Mouse (Mus musculus) hindbrain, embryonic 14.5 days (tissue): ENCODE results near the gene Lrfn2. TPM values are rescaled to one million over a fixed set of nuclear protein-coding genes. Genes with fewer than 3 reads are reported as not detected.

Experiments used
- ATAC-seq: fragments of 200-750 bp; cut with Nextera tagmentation; 2 replicates; pipeline ENCODE4 v1.8.0; 2017; ENCODE audit warnings: moderate number of reproducible peaks, mild to moderate bottlenecking, moderate TSS enrichment, moderate library complexity; ENCODE audit not compliant: low FRiP score
- DNase-seq: peaks from one replicate; pipeline ENCODE4 v3.0.0-alpha.2; 2015; ENCODE audit warnings: low spot score
- H3K27ac ChIP-seq: fragments of 300-500 bp; sonication (generic); 2 replicates; pipeline ENCODE4 v1.5.1; 2014; ENCODE audit warnings: mild to moderate bottlenecking, moderate library complexity
- H3K27me3 ChIP-seq: fragments of 300-500 bp; sonication (generic); 2 replicates; pipeline ENCODE4 v1.6.1; 2014; ENCODE audit warnings: mild to moderate bottlenecking, low read length, mixed read lengths; ENCODE audit not compliant: control insufficient read depth, insufficient read depth
- H3K36me3 ChIP-seq: fragments of 300-500 bp; sonication (generic); replicated peaks from 2 replicates; pipeline ENCODE4 v1.6.1; 2014; ENCODE audit not compliant: control insufficient read depth, insufficient read depth
- H3K4me1 ChIP-seq: fragments of 300-500 bp; sonication (generic); replicated peaks from 2 replicates; pipeline ENCODE4 v1.6.1; 2014; ENCODE audit warnings: antibody characterized with exemption, low read length, mixed read lengths; ENCODE audit not compliant: control insufficient read depth, insufficient read depth
- H3K4me2 ChIP-seq: fragments of 300-500 bp; sonication (generic); replicated peaks from 2 replicates; pipeline ENCODE4 v1.6.1; 2014; ENCODE audit warnings: mild to moderate bottlenecking, moderate library complexity
- H3K4me3 ChIP-seq: fragments of 300-500 bp; sonication (generic); replicated peaks from 2 replicates; pipeline ENCODE4 v1.5.1; 2014; ENCODE audit warnings: mild to moderate bottlenecking, low read length
- H3K9ac ChIP-seq: fragments of 300-500 bp; sonication (generic); 2 replicates; pipeline ENCODE4 v1.6.1; 2014
- H3K9me3 ChIP-seq: fragments of 300-500 bp; sonication (generic); 2 replicates; pipeline ENCODE4 v1.6.1; 2016; ENCODE audit warnings: low read length; ENCODE audit not compliant: control insufficient read depth
- WGBS: fragments of 180-500 bp; shearing (Covaris S2); extraction: QIAGEN DNeasy Blood & Tissue Kit; methylation state at CpG from one replicate; pipeline ENCODE4 v1.1.7; 2014; 5-methylcytosine and 5-hydroxymethylcytosine counted together
- polyA plus RNA-seq: library from polyadenylated mRNA; unstranded; fragments of >200 nt; fragmentation: Nextera tagmentation; extraction: Ambion mirVana; gene quantifications from 2 replicates; pipeline ENCODE4 v1.2.1, GENCODE M21; 2014

The Lrfn2 gene
- 7.9 and 8.3 TPM in 2 replicates for polyA plus RNA-seq

DNA sequence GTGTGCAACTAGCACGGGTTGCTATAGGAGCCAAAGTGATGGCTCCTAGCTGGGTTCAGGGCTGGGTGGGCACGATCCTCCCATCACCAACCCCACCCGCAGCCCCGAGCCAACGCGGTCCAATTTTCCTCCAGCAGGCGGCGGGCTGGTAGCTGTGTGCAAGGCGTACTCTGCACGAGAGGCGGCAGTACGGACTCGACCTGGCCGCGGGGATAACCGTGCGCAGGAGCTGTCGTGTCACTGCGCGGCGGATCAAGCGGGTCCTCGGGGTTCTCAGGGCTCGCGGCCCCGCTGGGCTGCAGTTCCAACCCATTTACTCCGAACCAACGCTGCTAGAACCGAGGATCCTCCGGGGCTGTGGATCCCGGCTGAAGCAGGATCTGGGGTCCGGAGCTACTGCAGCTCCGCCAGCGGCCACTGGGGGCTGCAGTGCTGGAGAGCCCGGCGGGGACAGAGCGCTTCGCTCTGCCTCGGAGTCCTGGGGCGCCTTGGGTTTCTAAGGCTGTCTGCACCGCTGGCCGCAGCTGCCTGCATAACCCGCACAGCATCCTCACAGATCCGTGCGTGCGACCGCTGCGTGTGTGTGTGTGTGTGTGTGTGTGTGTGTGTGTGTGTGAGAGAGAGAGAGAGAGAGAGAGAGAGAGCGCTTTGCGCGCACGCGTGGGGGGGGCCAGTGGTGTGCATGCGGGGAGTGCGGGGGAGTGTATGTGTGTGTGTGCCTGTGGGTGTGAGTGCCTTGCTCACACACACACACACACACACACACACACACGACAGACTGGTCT is at the start of gene Lrfn2:
Gene Lrfn2 (plus strand): TSS at position 759 of the 785 bp plus-strand sequence.
- Histone ChIP-seq H3K27ac (peak within 1 kb of the TSS; percentile 86), H3K4me3 (peak within 1 kb of the TSS; percentile 59), H3K9ac (peak within 1 kb of the TSS; percentile 89), H3K9me3 (no peaks in the 10 kb centered on the region), H3K36me3 (no peaks in the 10 kb centered on the region), H3K4me2 (peak within 1 kb of the TSS; percentile 70), H3K4me1 (peaks cover 19% of the 10 kb centered on the region; the same call in 1 of the 2 replicates), H3K27me3 (0 out of 2 replicates have a peak, but pooled peaks cover 4% of the 10 kb centered on the region)
- under 1% methylated on average over 50 of the region's 56 CpGs for WGBS
- ATAC-seq (peak; percentile 94), DNase-seq (peak; percentile 86)

DNA sequence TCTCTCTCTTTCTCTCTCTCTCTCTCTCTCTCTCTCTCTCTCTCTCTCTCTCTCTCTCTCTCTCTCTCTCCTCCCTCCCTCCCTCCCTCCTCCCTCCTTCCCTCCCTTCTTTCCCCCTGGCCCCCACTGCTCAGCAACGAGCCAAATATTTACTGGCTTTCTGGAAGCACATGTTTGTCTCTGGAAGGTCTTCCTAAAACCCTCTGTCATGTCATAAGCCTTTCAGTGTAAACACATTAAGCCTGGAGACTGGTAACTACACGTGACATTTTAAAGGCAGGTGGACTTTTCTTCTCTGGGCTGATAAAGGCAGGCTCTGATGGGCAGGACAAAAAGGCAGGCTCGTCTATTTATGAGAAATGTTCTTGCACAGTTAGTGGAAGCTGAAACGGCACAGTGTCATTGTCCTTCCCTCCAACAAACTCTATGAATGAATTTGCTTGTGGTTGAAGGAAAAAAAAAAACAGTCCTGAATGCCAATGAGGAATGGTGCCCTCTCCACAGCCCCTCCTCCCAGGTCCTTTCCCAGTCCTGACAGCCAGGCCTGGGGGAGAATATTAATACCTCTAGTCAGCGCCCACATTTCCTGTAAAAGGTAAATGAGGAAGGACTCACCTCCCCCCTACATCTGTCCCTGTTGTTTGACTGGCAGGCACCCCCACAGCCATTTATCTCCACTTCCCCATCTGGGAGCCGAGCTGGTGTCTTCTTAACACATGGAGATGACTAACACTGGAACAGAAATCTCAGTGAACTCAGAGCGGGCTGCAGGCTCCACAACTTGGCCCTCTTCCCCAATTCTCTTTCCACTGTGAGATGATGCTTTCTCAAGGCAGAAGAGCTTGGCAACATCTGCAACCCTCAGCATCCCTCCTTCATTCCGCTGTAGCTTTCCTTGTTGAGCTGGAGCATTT is 44.5 kb upstream of the Lrfn2 start:
- H3K36me3 ChIP-seq: no peaks in the 10 kb centered on the region
- no peak overlapping the region for H3K4me2 ChIP-seq
- H3K27me3 ChIP-seq: no peaks in the 10 kb centered on the region
- H3K9me3 ChIP-seq: no peaks in the 10 kb centered on the region
- H3K9ac ChIP-seq: no peak overlapping the region
- ATAC-seq (0 out of 2 replicates have a peak, but pooled peaks have one; percentile 31), DNase-seq (no peak)
- no peak overlapping the region for H3K27ac ChIP-seq
- WGBS: 43% methylated on average over 8 of the region's 8 CpGs
- no peaks in the 10 kb centered on the region for H3K4me1 ChIP-seq
- H3K4me3 ChIP-seq: no peak overlapping the region

DNA sequence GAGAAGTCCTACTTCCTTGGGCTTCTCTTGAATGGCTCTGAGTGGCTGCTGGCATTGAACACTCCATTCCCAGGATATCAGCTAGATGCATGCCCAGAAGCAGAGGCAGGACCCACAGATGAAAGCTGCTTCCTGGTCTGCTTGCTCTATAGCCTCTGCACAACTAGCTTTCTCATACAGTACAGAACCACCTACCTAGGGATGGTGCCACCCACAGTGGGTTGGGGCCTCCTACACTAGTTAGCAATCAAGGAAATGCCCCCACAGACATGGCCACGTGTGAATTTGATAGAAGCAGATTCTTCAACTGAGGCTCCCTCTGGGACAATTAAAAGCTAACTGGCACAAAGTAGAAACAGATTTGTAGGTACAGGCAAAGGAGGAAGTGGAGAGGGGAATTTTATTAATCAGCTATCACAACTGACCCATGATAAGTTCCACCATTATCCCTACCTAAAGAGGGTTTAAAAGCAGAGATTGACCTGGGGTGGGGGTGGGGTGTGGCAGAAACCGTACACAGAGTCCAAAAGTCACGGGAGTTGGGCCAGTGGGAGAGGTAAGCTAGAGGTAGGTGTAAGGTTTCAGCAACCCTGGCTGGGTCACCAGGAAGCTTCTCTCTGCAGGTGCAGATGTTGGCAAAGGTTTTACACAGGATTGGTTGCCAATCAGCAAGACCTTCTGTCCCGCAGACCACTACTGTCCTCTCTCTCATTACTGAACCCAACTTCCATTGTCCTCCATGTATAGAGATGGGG is 26.7 kb upstream of the Lrfn2 start:
- DNase-seq (no peak), ATAC-seq (no peak)
- Histone ChIP-seq H3K4me1 (no peaks in the 10 kb centered on the region), H3K4me3 (no peak overlapping the region), H3K9ac (no peak overlapping the region), H3K4me2 (no peak overlapping the region), H3K27ac (no peak overlapping the region), H3K9me3 (no peaks in the 10 kb centered on the region), H3K27me3 (no peaks in the 10 kb centered on the region), H3K36me3 (no peaks in the 10 kb centered on the region)
- WGBS: 81% methylated on average over 4 of the region's 4 CpGs

DNA sequence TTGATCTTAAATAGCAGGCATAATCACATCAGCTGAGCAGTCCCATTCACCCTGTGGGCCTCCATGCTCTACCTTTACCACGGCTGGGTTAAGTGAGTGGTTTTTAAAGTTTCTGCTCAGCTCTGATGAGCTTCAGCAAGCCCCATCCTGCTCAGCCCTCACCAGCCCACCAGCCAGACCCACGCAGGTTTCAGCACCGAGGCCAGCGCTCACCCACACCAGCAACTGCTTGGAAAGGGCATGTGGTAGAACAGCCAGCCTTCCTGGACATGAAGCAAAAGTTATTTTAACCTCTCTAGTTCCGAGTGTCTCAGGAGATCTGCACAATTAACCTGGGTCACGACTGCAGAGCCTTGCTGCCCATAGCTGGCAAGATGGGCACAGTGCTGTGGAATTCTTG is 18.7 kb upstream of the Lrfn2 start:
- H3K9ac ChIP-seq: no peak overlapping the region
- no peaks in the 10 kb centered on the region for H3K27me3 ChIP-seq
- no peak for DNase-seq
- no peaks in the 10 kb centered on the region for H3K36me3 ChIP-seq
- no peak overlapping the region for H3K4me2 ChIP-seq
- ATAC-seq: no peak
- no peaks in the 10 kb centered on the region for H3K4me1 ChIP-seq
- no peak overlapping the region for H3K4me3 ChIP-seq
- no peaks in the 10 kb centered on the region for H3K9me3 ChIP-seq
- 55% methylated on average over 6 of the region's 6 CpGs for WGBS
- no peak overlapping the region for H3K27ac ChIP-seq

DNA sequence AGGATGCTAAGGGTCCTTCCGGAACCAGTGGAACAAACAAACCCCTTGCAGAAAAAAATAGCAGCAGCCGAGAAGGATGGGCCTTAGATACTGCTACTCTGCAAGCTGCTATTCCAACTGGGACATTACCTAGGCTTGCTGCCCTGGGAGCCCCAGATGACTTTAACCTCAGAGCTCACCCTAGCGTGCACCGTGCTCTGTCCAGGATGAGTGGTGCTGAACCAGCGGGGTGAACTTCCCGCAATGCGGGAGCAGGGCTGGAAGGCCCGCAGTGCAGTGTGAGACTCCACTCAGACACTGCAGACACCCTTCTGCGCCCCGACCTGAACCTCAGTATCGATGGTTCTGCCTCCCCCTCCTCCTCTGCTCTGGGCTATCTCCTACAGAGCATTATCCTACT is 14.8 kb upstream of the Lrfn2 start:
- Histone ChIP-seq H3K4me3 (no peak overlapping the region), H3K9ac (no peak overlapping the region), H3K4me2 (no peak overlapping the region), H3K36me3 (no peaks in the 10 kb centered on the region), H3K9me3 (no peaks in the 10 kb centered on the region), H3K27me3 (no peaks in the 10 kb centered on the region), H3K4me1 (no peaks in the 10 kb centered on the region), H3K27ac (no peak overlapping the region)
- 15% methylated on average over 11 of the region's 11 CpGs for WGBS
- ATAC-seq: no peak
- no peak for DNase-seq

DNA sequence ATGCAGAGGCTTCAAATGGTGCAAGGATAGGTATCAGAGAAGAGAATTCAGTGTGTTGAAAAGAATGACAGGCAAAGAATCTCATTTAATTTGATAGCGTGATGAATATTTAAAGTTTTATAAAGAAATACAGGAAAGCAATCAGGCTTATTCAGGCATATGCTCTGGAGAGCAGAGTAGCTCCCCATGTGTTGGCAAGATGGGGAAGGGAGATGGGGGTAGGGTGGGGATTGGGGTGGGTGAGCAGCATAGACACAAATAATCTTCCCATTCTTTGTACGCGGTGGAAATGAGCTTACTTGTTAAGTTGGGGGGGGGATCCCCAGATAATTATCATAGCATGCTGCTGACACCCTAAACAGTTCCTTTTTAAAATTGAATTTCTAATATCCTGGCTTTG is 13.7 kb upstream of the Lrfn2 start:
- H3K4me2 ChIP-seq: no peak overlapping the region
- DNase-seq: no peak
- no peak overlapping the region for H3K4me3 ChIP-seq
- no peak for ATAC-seq
- H3K27me3 ChIP-seq: no peaks in the 10 kb centered on the region
- H3K36me3 ChIP-seq: no peaks in the 10 kb centered on the region
- H3K4me1 ChIP-seq: no peaks in the 10 kb centered on the region
- H3K27ac ChIP-seq: no peak overlapping the region
- no peaks in the 10 kb centered on the region for H3K9me3 ChIP-seq
- 93% methylated on average over 3 of the region's 3 CpGs for WGBS
- H3K9ac ChIP-seq: no peak overlapping the region

DNA sequence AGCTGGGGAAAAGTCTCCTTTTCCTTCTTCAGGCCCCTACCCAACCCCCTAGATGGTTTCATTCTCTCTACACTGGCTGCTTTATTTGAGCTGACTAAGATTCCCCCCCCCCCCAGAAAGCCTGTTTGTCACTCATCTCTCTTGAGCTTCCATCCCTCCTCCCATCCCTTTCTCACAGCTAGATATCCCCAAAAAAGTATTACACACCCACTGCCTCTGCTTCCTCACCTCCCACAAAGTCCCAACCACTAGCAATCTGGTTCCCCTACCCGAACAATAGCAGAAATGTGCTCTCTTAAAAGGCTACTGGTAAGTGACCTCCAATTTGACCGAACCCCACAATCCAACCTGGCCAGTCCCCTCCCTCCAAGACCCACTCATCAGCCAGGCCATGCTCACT is 9.3 kb upstream of the Lrfn2 start:
- Histone ChIP-seq H3K4me3 (no peak overlapping the region), H3K27ac (no peak overlapping the region), H3K4me2 (no peak overlapping the region), H3K9me3 (no peaks in the 10 kb centered on the region), H3K4me1 (no peaks in the 10 kb centered on the region), H3K9ac (no peak overlapping the region), H3K36me3 (no peaks in the 10 kb centered on the region), H3K27me3 (no peaks in the 10 kb centered on the region)
- ATAC-seq (no peak), DNase-seq (no peak)
- 89% methylated on average over 2 of the region's 2 CpGs for WGBS

DNA sequence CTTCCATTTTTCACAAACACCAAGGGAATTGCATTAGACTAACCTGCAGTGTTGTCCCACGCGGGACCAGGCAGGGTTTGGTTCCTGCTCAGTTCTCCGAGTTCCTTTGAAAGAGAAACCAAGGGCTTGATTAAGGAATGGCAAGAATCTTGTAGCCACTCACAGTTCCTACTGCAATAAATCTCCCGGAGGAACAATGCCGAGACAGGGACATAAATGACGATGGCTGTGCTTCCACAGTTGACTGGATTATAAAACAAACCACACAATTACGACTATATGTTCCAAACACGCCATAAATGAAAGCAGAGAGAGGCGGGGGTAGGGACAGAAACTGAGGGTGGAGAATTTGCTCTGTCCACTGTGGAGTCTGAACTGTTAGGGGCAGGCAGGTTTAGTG is 6.8 kb upstream of the Lrfn2 start:
- ATAC-seq: no peak
- Histone ChIP-seq H3K4me3 (no peak overlapping the region), H3K36me3 (no peaks in the 10 kb centered on the region), H3K9me3 (no peaks in the 10 kb centered on the region), H3K4me1 (no peaks in the 10 kb centered on the region), H3K9ac (no peak overlapping the region), H3K27ac (no peak overlapping the region), H3K4me2 (no peak overlapping the region), H3K27me3 (no peaks in the 10 kb centered on the region)
- 44% methylated on average over 9 of the region's 9 CpGs for WGBS
- no peak for DNase-seq

DNA sequence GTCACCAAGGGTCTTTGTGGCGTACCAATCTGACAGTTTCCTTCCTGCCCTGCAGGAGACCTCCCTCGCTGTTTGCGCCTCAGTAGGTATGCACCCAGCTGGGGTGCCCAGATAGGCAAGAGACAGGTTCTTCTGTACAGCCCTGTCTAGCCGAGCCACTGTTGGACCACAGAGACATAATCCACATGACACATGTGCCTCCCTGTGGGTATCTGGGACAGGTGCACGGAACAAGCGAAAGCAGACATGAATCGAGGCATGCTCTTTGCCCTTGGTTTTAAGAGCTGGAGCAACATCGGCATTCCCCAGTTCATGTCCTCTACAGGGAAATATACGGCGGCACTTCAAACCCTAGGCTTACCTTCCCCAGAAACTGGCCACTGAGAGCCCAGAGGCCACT is 1.2 kb upstream of the Lrfn2 start:
- H3K9ac ChIP-seq: no peak overlapping the region
- no peak overlapping the region for H3K27ac ChIP-seq
- H3K4me1 ChIP-seq: peaks cover 19% of the 10 kb centered on the region; the same call in 1 of the 2 replicates
- 62% methylated on average over 10 of the region's 10 CpGs for WGBS
- H3K4me3 ChIP-seq: no peak overlapping the region
- H3K36me3 ChIP-seq: no peaks in the 10 kb centered on the region
- 0 out of 2 replicates have a peak, but pooled peaks cover 4% of the 10 kb centered on the region for H3K27me3 ChIP-seq
- H3K9me3 ChIP-seq: no peaks in the 10 kb centered on the region
- DNase-seq (no peak), ATAC-seq (no peak)
- peak overlapping the region; percentile 70 for H3K4me2 ChIP-seq
